Mouse (Mus musculus) macrophage (primary cell): Measurements from ENCODE around the gene Olfr867. TPM values are rescaled to one million over a fixed set of nuclear protein-coding genes. Genes with fewer than 3 reads are reported as not detected.

Source experiments
- H3K27ac ChIP-seq: fragments of 350-480 bp; formaldehyde crosslinking; 2 replicates; pipeline ENCODE4 v1.9.0; 2021
- H3K36me3 ChIP-seq: fragments of 350-480 bp; formaldehyde crosslinking; 2 replicates; pipeline ENCODE4 v1.9.0; 2021; ENCODE audit errors: inconsistent target
- H3K4me3 ChIP-seq: fragments of 350-480 bp; formaldehyde crosslinking; 2 replicates; pipeline ENCODE4 v1.9.0; 2021; ENCODE audit errors: inconsistent target
- H3K79me2 ChIP-seq: fragments of 350-480 bp; formaldehyde crosslinking; 2 replicates; pipeline ENCODE4 v1.9.0; 2021; ENCODE audit errors: inconsistent target
- WGBS: methylation state at CpG from one replicate; pipeline ENCODE4 v1.1.7; 2026; ENCODE audit warnings: inconsistent platforms; ENCODE audit not compliant: missing documents; 5-methylcytosine and 5-hydroxymethylcytosine counted together
- polyA plus RNA-seq: library from polyadenylated mRNA; stranded (reverse); fragments of 250-400 nt; gene quantifications from 3 replicates; pipeline ENCODE4 v1.2.4, GENCODE M21; 2018; ENCODE audit warnings: inconsistent platforms
- total RNA-seq, 78 experiments: library from RNA; depleted of rRNA; stranded (reverse); fragments of 250-400 nt; gene quantifications; 1 replicate in 9 of 78; 2 replicates in 24 of 78; 3 replicates in 43 of 78; 4 replicates in 2 of 78; pipeline ENCODE4 v1.2.4; 2018; ENCODE audit warnings: inconsistent platforms in 56 of 78

Olfr867 gene
- total RNA-seq (2018; cell fraction: chromatin; rRNA removed) = not detected
- total RNA-seq (2018; cell fraction: cytosol; rRNA removed) = not detected
- total RNA-seq (2018; cell fraction: nucleus; rRNA removed) = not detected
- polyA plus RNA-seq = not detected in 3 replicates

GRCm38 (mm10) chr9:20057462-20057861, at the start of gene Olfr867:
Gene Olfr867 (minus strand): TSS chr9:20057562.
- Histone ChIP-seq H3K79me2 (no peaks in the 10 kb centered on the region), H3K4me3 (no peak within 1 kb of the TSS), H3K36me3 (no peaks in the 10 kb centered on the region), H3K27ac (no peak within 1 kb of the TSS)
- 75% methylated on average over 1 of the region's 1 CpGs for WGBS

- 39% methylated on average over 2 of the region's 2 CpGs for WGBS
- no peaks in the 10 kb centered on the region for H3K36me3 ChIP-seq
- no peak within 1 kb of the TSS for H3K27ac ChIP-seq
- H3K4me3 ChIP-seq = no peak within 1 kb of the TSS
- no peaks in the 10 kb centered on the region for H3K79me2 ChIP-seq
Measured at GRCm38 (mm10) chr9:20098326-20098725, 41.0 kb upstream of the Olfr867 start, which contains the start of gene Olfr868. Gene Olfr868 (plus strand): TSS chr9:20098626.

- WGBS = 79% methylated on average over 7 of the region's 7 CpGs
- Histone ChIP-seq H3K79me2 (no peaks in the 10 kb centered on the region), H3K27ac (no peak overlapping the region), H3K36me3 (no peaks in the 10 kb centered on the region), H3K4me3 (no peak overlapping the region)
Measured at GRCm38 (mm10) chr9:20073523-20074177, 16.3 kb upstream of the Olfr867 start.

GRCm38 (mm10) chr9:20071291-20071690, 13.9 kb upstream of the Olfr867 start:
- H3K36me3 ChIP-seq = no peaks in the 10 kb centered on the region
- H3K79me2 ChIP-seq = no peaks in the 10 kb centered on the region
- no peak overlapping the region for H3K4me3 ChIP-seq
- H3K27ac ChIP-seq = no peak overlapping the region
- WGBS = 89% methylated on average over 1 of the region's 1 CpGs

GRCm38 (mm10) chr9:20070236-20070635, 12.9 kb upstream of the Olfr867 start:
- no peak overlapping the region for H3K27ac ChIP-seq
- no peak overlapping the region for H3K4me3 ChIP-seq
- WGBS = 68% methylated on average over 3 of the region's 3 CpGs
- no peaks in the 10 kb centered on the region for H3K79me2 ChIP-seq
- no peaks in the 10 kb centered on the region for H3K36me3 ChIP-seq

- no peaks in the 10 kb centered on the region for H3K79me2 ChIP-seq
- no peaks in the 10 kb centered on the region for H3K36me3 ChIP-seq
- 82% methylated on average over 3 of the region's 3 CpGs for WGBS
- H3K27ac ChIP-seq = no peak overlapping the region
- no peak overlapping the region for H3K4me3 ChIP-seq
Measured at GRCm38 (mm10) chr9:20047964-20048363, 9.4 kb downstream of the Olfr867 start.

GRCm38 (mm10) chr9:20027935-20028334, 29.4 kb downstream of the Olfr867 start, which contains the start of gene Olfr866:
Gene Olfr866 (minus strand): TSS chr9:20028035.
- 70% methylated on average over 2 of the region's 2 CpGs for WGBS

More at GRCm38 (mm10) chr9:20027935-20028334, 29.4 kb downstream of the Olfr867 start, which contains the start of gene Olfr866:
- Histone ChIP-seq H3K4me3 (no peak within 1 kb of the TSS), H3K79me2 (no peaks in the 10 kb centered on the region), H3K27ac (no peak within 1 kb of the TSS), H3K36me3 (no peaks in the 10 kb centered on the region)

Other genes with a start within 250 kb of the Olfr867 start
- gene Olfr860, start 207.8 kb downstream of the Olfr867 start, polyA plus RNA-seq = not detected in 3 replicates
- not detected in 3 replicates for gene Olfr862, start 169.6 kb downstream of the Olfr867 start, polyA plus RNA-seq
- gene Olfr77, start 140.7 kb downstream of the Olfr867 start, polyA plus RNA-seq = 0.02 to 0.16 TPM (median 0.06 TPM) in 3 replicates
- not detected in 3 replicates for gene Olfr866, start 29.5 kb downstream of the Olfr867 start, polyA plus RNA-seq
- not detected in 3 replicates for gene Olfr868, start 41.1 kb upstream of the Olfr867 start, polyA plus RNA-seq
- gene Olfr869, start 71.4 kb upstream of the Olfr867 start, polyA plus RNA-seq = not detected in 3 replicates
- gene Olfr870, start 116.5 kb upstream of the Olfr867 start, polyA plus RNA-seq = not detected in 3 replicates
- not detected in 3 replicates for gene Olfr871, start 154.6 kb upstream of the Olfr867 start, polyA plus RNA-seq
- not detected in 3 replicates for gene Olfr872, start 179.6 kb upstream of the Olfr867 start, polyA plus RNA-seq
- gene Olfr39, start 224.8 kb upstream of the Olfr867 start, polyA plus RNA-seq = not detected in 3 replicates
- not detected in 3 replicates for gene Olfr873, start 241.0 kb upstream of the Olfr867 start, polyA plus RNA-seq